Mouse (Mus musculus) neural tube, embryonic 10.5 days (tissue): Measurements from ENCODE around the gene 5530401A14Rik.
A peak's percentile ranks its signal among the peaks of the same experiment; 100 is the strongest.

ENCODE experiments used
- DNase-seq: peaks from one replicate; pipeline ENCODE4 v3.0.0-alpha.2; 2017; ENCODE audit warnings: low spot score; ENCODE audit errors: extremely low spot score

The 5530401A14Rik gene

DNA sequence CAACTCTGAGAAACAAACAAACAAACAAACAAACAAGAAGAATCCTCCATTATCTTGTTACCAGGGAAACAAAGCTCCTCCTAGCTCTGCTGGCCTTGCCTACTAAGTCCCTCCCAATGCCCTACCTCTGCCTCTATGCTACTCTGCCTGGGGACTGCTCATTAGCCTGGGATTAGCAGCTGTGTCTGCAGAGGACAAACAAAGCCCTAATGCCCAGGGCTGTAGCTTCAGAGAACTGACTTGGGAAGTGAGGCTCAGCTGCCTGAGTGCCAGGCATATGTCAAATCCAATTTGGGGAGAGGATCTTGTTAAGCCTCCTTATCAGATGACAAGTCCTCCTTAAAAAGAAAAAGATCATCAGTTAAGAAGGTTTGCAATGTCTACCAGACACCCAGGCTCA, 65.9 kb downstream of the 5530401A14Rik start:
- DNase-seq = no peak

GRCm38 (mm10) chr11:81937516-81937915, 77.0 kb downstream of the 5530401A14Rik start:
- no peak for DNase-seq

DNA sequence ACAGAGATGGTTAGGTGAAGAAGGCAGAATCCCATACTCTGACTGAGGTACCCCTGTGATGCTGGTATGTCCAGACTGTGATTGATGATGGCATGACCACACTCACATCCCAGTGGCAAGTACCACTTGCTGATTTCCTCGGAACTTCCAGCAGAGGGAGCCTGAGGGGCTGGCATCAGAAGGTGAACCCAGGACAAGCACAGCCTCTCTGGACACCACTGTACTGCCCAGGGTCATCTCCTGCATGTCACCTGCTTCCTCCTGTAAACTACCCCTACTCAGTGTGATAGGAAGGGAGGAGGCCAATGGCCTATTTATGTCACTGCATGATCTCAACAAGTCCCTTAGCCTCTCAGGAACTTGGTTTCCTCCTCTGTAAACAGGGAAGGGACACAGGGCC, 80.5 kb downstream of the 5530401A14Rik start:
- peak; percentile 16 for DNase-seq

- DNase-seq = no peak
Observed at GRCm38 (mm10) chr11:81942167-81942566, 81.7 kb downstream of the 5530401A14Rik start.
